Mouse (Mus musculus) hindbrain, embryonic 15.5 days (tissue): ENCODE measurements at regions not wholly inside any gene's neighbourhood (a gene's known extent, or its start where the extent isn't known, plus 50 kb on each side); places are given as distances from the start of the nearest gene placed in this dataset.

Experiments used
- ATAC-seq: fragments of 200-750 bp; cut with Nextera tagmentation; 2 replicates; pipeline ENCODE4 v1.8.0; 2017; ENCODE audit warnings: low read depth, moderate number of reproducible peaks, moderate TSS enrichment; ENCODE audit not compliant: low FRiP score
- H3K27ac ChIP-seq: fragments of 300-500 bp; sonication (generic); replicated peaks from 2 replicates; pipeline ENCODE4 v1.5.1; 2015; ENCODE audit warnings: mild to moderate bottlenecking, inconsistent platforms
- H3K27me3 ChIP-seq: fragments of 300-500 bp; sonication (generic); 2 replicates; pipeline ENCODE4 v1.6.1; 2015; ENCODE audit warnings: control low read depth, inconsistent platforms
- H3K36me3 ChIP-seq: fragments of 300-500 bp; sonication (generic); 2 replicates; pipeline ENCODE4 v1.6.1; 2015; ENCODE audit warnings: control low read depth, inconsistent platforms
- H3K4me1 ChIP-seq: fragments of 300-500 bp; sonication (generic); replicated peaks from 2 replicates; pipeline ENCODE4 v1.6.1; 2015; ENCODE audit warnings: control low read depth, inconsistent platforms
- H3K4me2 ChIP-seq: fragments of 300-500 bp; sonication (generic); 2 replicates; pipeline ENCODE4 v1.6.1; 2015; ENCODE audit warnings: moderate library complexity, mild to moderate bottlenecking, inconsistent platforms
- H3K4me3 ChIP-seq: fragments of 300-500 bp; sonication (generic); 2 replicates; pipeline ENCODE4 v1.5.1; 2015; ENCODE audit warnings: mild to moderate bottlenecking, inconsistent platforms
- H3K9ac ChIP-seq: fragments of 300-500 bp; sonication (generic); 2 replicates; pipeline ENCODE4 v1.6.1; 2015; ENCODE audit warnings: inconsistent platforms
- H3K9me3 ChIP-seq: fragments of 300-500 bp; sonication (generic); 2 replicates; pipeline ENCODE4 v1.6.1; 2016; ENCODE audit warnings: control low read depth, inconsistent platforms
- WGBS: fragments of 180-500 bp; shearing (Covaris S2); methylation state at CpG from one replicate; pipeline ENCODE4 v1.1.7; 2015; 5-methylcytosine and 5-hydroxymethylcytosine counted together

- no peaks in the 10 kb centered on the region for H3K27me3 ChIP-seq
- H3K36me3 ChIP-seq, result no peaks in the 10 kb centered on the region
- ATAC-seq, result no peak
- no peaks in the 10 kb centered on the region for H3K4me1 ChIP-seq
- H3K4me3 ChIP-seq, result no peak overlapping the region
- H3K9ac ChIP-seq, result no peak overlapping the region
- no peak overlapping the region for H3K4me2 ChIP-seq
- H3K27ac ChIP-seq, result no peak overlapping the region
- H3K9me3 ChIP-seq, result no peaks in the 10 kb centered on the region
Observed at GRCm38 (mm10) chr14:14640557-14640956, 61.5 kb upstream of the Slc4a7 start.

- WGBS, result 95% methylated on average over 3 of the region's 3 CpGs
- no peaks in the 10 kb centered on the region for H3K9me3 ChIP-seq
- no peaks in the 10 kb centered on the region for H3K27me3 ChIP-seq
- H3K4me1 ChIP-seq, result no peaks in the 10 kb centered on the region
- no peak overlapping the region for H3K9ac ChIP-seq
- H3K4me3 ChIP-seq, result no peak overlapping the region
- no peak overlapping the region for H3K27ac ChIP-seq
- no peak for ATAC-seq
- no peak overlapping the region for H3K4me2 ChIP-seq
- H3K36me3 ChIP-seq, result no peaks in the 10 kb centered on the region
Observed at GRCm38 (mm10) chr14:14643533-14643932, 58.5 kb upstream of the Slc4a7 start.

GRCm38 (mm10) chr14:14645084-14645483 lies 57.0 kb upstream of the Slc4a7 start:
- Histone ChIP-seq H3K36me3 (no peaks in the 10 kb centered on the region), H3K9ac (no peak overlapping the region), H3K4me3 (no peak overlapping the region), H3K4me2 (no peak overlapping the region), H3K27me3 (no peaks in the 10 kb centered on the region), H3K9me3 (no peaks in the 10 kb centered on the region), H3K27ac (no peak overlapping the region), H3K4me1 (no peaks in the 10 kb centered on the region)
- WGBS, result 69% methylated on average over 3 of the region's 3 CpGs
- no peak for ATAC-seq
